In genomic region chr8:123146390-123146789, GRCm38 (mm10) we compare ENCODE assay signal across 11 mouse cellular contexts. TPM values are rescaled to one million over a fixed set of nuclear protein-coding genes. Genes with fewer than 3 reads are reported as not detected.
DNase-seq lines count a peak whose midpoint lies in the region; ATAC-seq lines count a peak whose summit lies in the region.
"Had no signal": no experiment of that assay in that cellular context is flagged by ENCODE, and none has a peak within 500 bp of the region (broad histone marks: within the 10 kb centered on the region; RNA-seq: fewer than 3 reads in every experiment).

No protein-coding gene starts in this region.

- H3K27me3 ChIP-seq in kidney, embryonic 15.5 days, result no peaks in the 10 kb centered on the region
- H3K27me3 ChIP-seq in liver, embryonic 12.5 days (replicated peaks), result peaks cover 32% of the 10 kb centered on the region
- H3K27me3 ChIP-seq: limb, embryonic 12.5 days had no signal

- H3K4me3 ChIP-seq in kidney, embryonic 15.5 days (replicated peaks), result no peak overlapping the region
- H3K4me3 ChIP-seq in liver, embryonic 12.5 days, result no peak overlapping the region
- H3K4me3 ChIP-seq: limb, embryonic 12.5 days had no signal

- DNase-seq in kidney, adult 18-20 months, result no peak
- DNase-seq in urinary bladder, postnatal 14 days (ENCODE audit: low spot score), result peak; percentile 37
- DNase-seq in urinary bladder, adult 18-20 months (ENCODE audit: low spot score in 2 of 2), result no peak
- DNase-seq in layer of hippocampus, postnatal 14 days (ENCODE audit: low spot score in 2 of 2), result peak; percentile 40 to 60
- DNase-seq: adrenal gland, adult 2 months had no signal

- H3K36me3 ChIP-seq in kidney, embryonic 15.5 days, result no peaks in the 10 kb centered on the region
- no peaks in the 10 kb centered on the region for H3K36me3 ChIP-seq in liver, embryonic 12.5 days
- H3K36me3 ChIP-seq: limb, embryonic 12.5 days had no signal

- ATAC-seq in kidney, embryonic 15.5 days (replicated peaks; ENCODE audit: low FRiP score), result no peak
- no peak for ATAC-seq in liver, embryonic 12.5 days
- ATAC-seq in erythroblast, adult 5-6 weeks (replicated peaks; ENCODE audit: low FRiP score, poor library complexity, severe bottlenecking), result no peak
- ATAC-seq: forebrain, embryonic 16.5 days had no signal

- H3K4me2 ChIP-seq in kidney, embryonic 15.5 days, result no peak overlapping the region
- H3K4me2 ChIP-seq in liver, embryonic 12.5 days, result no peak overlapping the region
- H3K4me2 ChIP-seq: hindbrain, embryonic 14.5 days; limb, embryonic 12.5 days had no signal

- 73% methylated on average over 7 of the region's 7 CpGs for WGBS in kidney, embryonic 15.5 days
- 75% methylated on average over 7 of the region's 7 CpGs for WGBS in liver, embryonic 12.5 days (ENCODE audit: insufficient replicate concordance)

- no peak overlapping the region for H3K9ac ChIP-seq in kidney, embryonic 15.5 days
- no peak overlapping the region for H3K9ac ChIP-seq in liver, embryonic 12.5 days
- H3K9ac ChIP-seq: hindbrain, embryonic 14.5 days; limb, embryonic 12.5 days had no signal

- no peaks in the 10 kb centered on the region for H3K9me3 ChIP-seq in kidney, embryonic 15.5 days (replicated peaks)
- no peaks in the 10 kb centered on the region for H3K9me3 ChIP-seq in liver, embryonic 12.5 days (replicated peaks)
- H3K9me3 ChIP-seq: limb, embryonic 12.5 days had no signal

- H3K4me1 ChIP-seq in kidney, embryonic 15.5 days, result peaks cover 17% of the 10 kb centered on the region; the same call in 1 of the 2 replicates
- no peaks in the 10 kb centered on the region for H3K4me1 ChIP-seq in liver, embryonic 12.5 days

- H3K27ac ChIP-seq in kidney, embryonic 15.5 days, result peak overlapping the region; percentile 74
- no peak overlapping the region for H3K27ac ChIP-seq in liver, embryonic 12.5 days
- H3K27ac ChIP-seq: hindbrain, embryonic 14.5 days; limb, embryonic 12.5 days had no signal

RNA-seq across cellular contexts. Expression of gene Sult5a1, which starts 11.7 kb away (rescaled TPM):
- 9.5 and 12.7 TPM in 2 replicates for polyA plus RNA-seq in kidney, embryonic 15.5 days (2015; fragmentation: Nextera tagmentation; extraction: Ambion mirVana)
- total RNA-seq in layer of hippocampus, postnatal 14 days (2021), result 1 to 10 TPM; 2.2 to 2.9 TPM
- 1.7 and 2.1 TPM in 2 replicates for polyA plus RNA-seq in liver, embryonic 12.5 days (2016; fragmentation: Nextera tagmentation; extraction: Ambion mirVana)
- not detected in 2 replicates for total RNA-seq in erythroblast, adult 5-6 weeks (2015; ENCODE audit: low replicate concordance)
- total RNA-seq in erythroblast, adult 5-6 weeks (2017; ENCODE audit: low replicate concordance), result not detected in 2 replicates

RNA-seq across cellular contexts. Expression of gene Cpne7, which starts 29.2 kb away (rescaled TPM):
- 0.63 and 1.0 TPM in 2 replicates for polyA plus RNA-seq in kidney, embryonic 15.5 days (2015; fragmentation: Nextera tagmentation; extraction: Ambion mirVana)
- total RNA-seq in layer of hippocampus, postnatal 14 days (2021), result 100 to 1,000 TPM; 319 to 359 TPM
- polyA plus RNA-seq in liver, embryonic 12.5 days (2016; fragmentation: Nextera tagmentation; extraction: Ambion mirVana), result 2.8 and 2.9 TPM in 2 replicates
- not detected in 2 replicates for total RNA-seq in erythroblast, adult 5-6 weeks (2015; ENCODE audit: low replicate concordance)
- not detected in 2 replicates for total RNA-seq in erythroblast, adult 5-6 weeks (2017; ENCODE audit: low replicate concordance)

RNA-seq across cellular contexts. Expression of gene Dpep1, which starts 39.7 kb away (rescaled TPM):
- 4.4 and 5.5 TPM in 2 replicates for polyA plus RNA-seq in kidney, embryonic 15.5 days (2015; fragmentation: Nextera tagmentation; extraction: Ambion mirVana)
- under 1 TPM; 0.50 to 0.71 TPM for total RNA-seq in layer of hippocampus, postnatal 14 days (2021)
- polyA plus RNA-seq in liver, embryonic 12.5 days (2016; fragmentation: Nextera tagmentation; extraction: Ambion mirVana), result 0.20 and 0.33 TPM in 2 replicates
- total RNA-seq in erythroblast, adult 5-6 weeks (2015; ENCODE audit: low replicate concordance), result 1.3 TPM in 1 of 2 replicates, not detected in the other
- total RNA-seq in erythroblast, adult 5-6 weeks (2017; ENCODE audit: low replicate concordance), result not detected in 2 replicates

RNA-seq across cellular contexts. Expression of gene Rpl13, which starts 44.2 kb away (rescaled TPM):
- polyA plus RNA-seq in kidney, embryonic 15.5 days (2015; fragmentation: Nextera tagmentation; extraction: Ambion mirVana), result 1,386 and 1,404 TPM in 2 replicates
- 100 to 1,000 TPM; 390 to 435 TPM for total RNA-seq in layer of hippocampus, postnatal 14 days (2021)
- 1,452 and 1,476 TPM in 2 replicates for polyA plus RNA-seq in liver, embryonic 12.5 days (2016; fragmentation: Nextera tagmentation; extraction: Ambion mirVana)
- 279 and 298 TPM in 2 replicates for total RNA-seq in erythroblast, adult 5-6 weeks (2015; ENCODE audit: low replicate concordance)
- 472 and 492 TPM in 2 replicates for total RNA-seq in erythroblast, adult 5-6 weeks (2017; ENCODE audit: low replicate concordance)

Comparison
In these comparisons a context has a peak if more than half of its experiments do, and no peak if none do; other contexts are left out.
1. DNase-seq: peak in urinary bladder, postnatal 14 days (single experiment) and layer of hippocampus, postnatal 14 days (2 of 2); none in kidney, adult 18-20 months (single experiment) and urinary bladder, adult 18-20 months (0 of 2).
2. RNA of gene Cpne7, which starts 29.2 kb away (total RNA-seq): 319 to 359 TPM in layer of hippocampus, postnatal 14 days; not detected in erythroblast, adult 5-6 weeks; every median in the first group is over 100 times any median in the second.